Mouse (Mus musculus) hindbrain, embryonic 11.5 days (tissue): ENCODE results near the gene Tmem183a. TPM values are rescaled to one million over a fixed set of nuclear protein-coding genes. Genes with fewer than 3 reads are reported as not detected.

Source experiments
- ATAC-seq: fragments of 200-750 bp; cut with Nextera tagmentation; 2 replicates; pipeline ENCODE4 v1.8.0; 2017; ENCODE audit warnings: mild to moderate bottlenecking, moderate TSS enrichment, moderate library complexity; ENCODE audit not compliant: low FRiP score
- DNase-seq: peaks from one replicate; pipeline ENCODE4 v3.0.0-alpha.2; 2015; ENCODE audit warnings: low spot score
- H3K27ac ChIP-seq: fragments of 300-500 bp; sonication (generic); 2 replicates; pipeline ENCODE4 v1.5.1; 2014; ENCODE audit warnings: mild to moderate bottlenecking, low read depth, low read length
- H3K27me3 ChIP-seq: fragments of 300-500 bp; sonication (generic); 2 replicates; pipeline ENCODE4 v1.6.1; 2014; ENCODE audit warnings: mild to moderate bottlenecking, low read length, moderate library complexity, mixed read lengths; ENCODE audit not compliant: control insufficient read depth, insufficient read depth
- H3K36me3 ChIP-seq: fragments of 300-500 bp; sonication (generic); 2 replicates; pipeline ENCODE4 v1.6.1; 2014; ENCODE audit warnings: mild to moderate bottlenecking, low read length, moderate library complexity, mixed read lengths; ENCODE audit not compliant: control insufficient read depth, insufficient read depth
- H3K4me1 ChIP-seq: fragments of 300-500 bp; sonication (generic); replicated peaks from 2 replicates; pipeline ENCODE4 v1.6.1; 2014; ENCODE audit warnings: low read length, mixed read lengths; ENCODE audit not compliant: control insufficient read depth, insufficient read depth
- H3K4me2 ChIP-seq: fragments of 300-500 bp; sonication (generic); replicated peaks from 2 replicates; pipeline ENCODE4 v1.6.1; 2014; ENCODE audit warnings: mild to moderate bottlenecking, low read depth, low read length
- H3K4me3 ChIP-seq: fragments of 300-500 bp; sonication (generic); 2 replicates; pipeline ENCODE4 v1.5.1; 2014; ENCODE audit warnings: low read depth, low read length
- H3K9ac ChIP-seq: fragments of 300-500 bp; sonication (generic); 2 replicates; pipeline ENCODE4 v1.6.1; 2014; ENCODE audit warnings: low read depth, low read length
- H3K9me3 ChIP-seq: fragments of 300-500 bp; sonication (generic); 2 replicates; pipeline ENCODE4 v1.6.1; 2016; ENCODE audit warnings: low read length; ENCODE audit not compliant: control insufficient read depth
- WGBS: fragments of 180-500 bp; shearing (Covaris S2); extraction: QIAGEN DNeasy Blood & Tissue Kit; methylation state at CpG from one replicate; pipeline ENCODE4 v1.1.7; 2014; 5-methylcytosine and 5-hydroxymethylcytosine counted together
- polyA plus RNA-seq: library from polyadenylated mRNA; unstranded; fragments of >200 nt; fragmentation: Nextera tagmentation; extraction: Ambion mirVana; gene quantifications from 2 replicates; pipeline ENCODE4 v1.2.1, GENCODE M21; 2014

Gene Tmem183a
- polyA plus RNA-seq, 1 experiment from 2014 or later = 126 TPM

DNA sequence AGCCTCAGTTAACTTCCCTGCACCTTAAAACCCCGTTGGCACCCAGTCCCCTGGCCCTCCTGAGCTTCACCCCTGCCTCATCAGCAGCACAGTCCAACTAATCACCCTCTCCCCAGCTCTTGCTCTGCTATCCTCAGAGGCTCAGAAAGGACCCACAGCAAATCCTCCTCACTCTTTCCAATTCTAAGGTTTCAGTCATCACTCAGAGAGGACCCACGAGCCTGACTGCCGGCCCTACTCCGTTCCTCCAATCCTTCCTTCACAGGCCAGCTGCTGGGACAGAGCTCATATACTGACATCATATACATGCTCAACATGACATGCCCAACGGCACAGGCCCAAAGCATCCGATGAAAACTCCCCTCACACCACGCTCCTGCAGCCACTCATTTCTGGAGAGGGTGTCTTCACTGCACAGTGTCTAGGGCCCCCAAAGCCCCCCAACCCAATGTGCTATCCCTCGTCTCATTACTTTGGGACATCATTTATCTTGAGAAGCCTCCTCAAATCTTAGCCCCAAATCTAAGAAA, 18.9 kb downstream of the Tmem183a start:
- no peak for DNase-seq
- no peaks in the 10 kb centered on the region for H3K27me3 ChIP-seq
- no peak overlapping the region for H3K27ac ChIP-seq
- H3K9ac ChIP-seq = no peak overlapping the region
- no peak overlapping the region for H3K4me3 ChIP-seq
- peaks cover 8% of the 10 kb centered on the region; the same call in 1 of the 2 replicates for H3K36me3 ChIP-seq
- no peak for ATAC-seq
- 80% methylated on average over 8 of the region's 8 CpGs for WGBS
- no peak overlapping the region for H3K4me2 ChIP-seq
- no peaks in the 10 kb centered on the region for H3K9me3 ChIP-seq
- no peaks in the 10 kb centered on the region for H3K4me1 ChIP-seq

DNA sequence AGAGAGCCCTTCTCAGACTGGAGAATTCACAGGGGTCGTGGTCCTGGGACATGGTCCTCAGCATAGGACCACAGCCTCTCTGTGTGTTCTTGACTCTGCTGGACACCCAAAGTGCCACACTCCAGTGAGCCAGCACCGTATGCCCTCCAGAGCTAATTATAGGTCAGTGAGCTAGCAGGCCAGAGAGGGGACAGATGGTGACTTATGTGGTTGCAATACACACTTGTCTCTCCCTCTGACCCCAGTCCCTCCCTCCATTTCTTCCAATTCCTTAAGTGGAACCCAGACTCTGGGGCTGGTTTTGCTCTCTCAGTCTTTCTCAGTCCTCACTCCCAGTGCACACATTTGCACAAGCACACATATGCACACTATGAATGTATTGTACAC, 19.5 kb downstream of the Tmem183a start:
- H3K27ac ChIP-seq = no peak overlapping the region
- no peaks in the 10 kb centered on the region for H3K4me1 ChIP-seq
- peaks cover 5% of the 10 kb centered on the region; the same call in 1 of the 2 replicates for H3K36me3 ChIP-seq
- ATAC-seq (no peak), DNase-seq (no peak)
- no peak overlapping the region for H3K4me3 ChIP-seq
- H3K27me3 ChIP-seq = no peaks in the 10 kb centered on the region
- H3K4me2 ChIP-seq = no peak overlapping the region
- WGBS = 60% methylated on average over 2 of the region's 2 CpGs
- H3K9me3 ChIP-seq = no peaks in the 10 kb centered on the region
- H3K9ac ChIP-seq = no peak overlapping the region

DNA sequence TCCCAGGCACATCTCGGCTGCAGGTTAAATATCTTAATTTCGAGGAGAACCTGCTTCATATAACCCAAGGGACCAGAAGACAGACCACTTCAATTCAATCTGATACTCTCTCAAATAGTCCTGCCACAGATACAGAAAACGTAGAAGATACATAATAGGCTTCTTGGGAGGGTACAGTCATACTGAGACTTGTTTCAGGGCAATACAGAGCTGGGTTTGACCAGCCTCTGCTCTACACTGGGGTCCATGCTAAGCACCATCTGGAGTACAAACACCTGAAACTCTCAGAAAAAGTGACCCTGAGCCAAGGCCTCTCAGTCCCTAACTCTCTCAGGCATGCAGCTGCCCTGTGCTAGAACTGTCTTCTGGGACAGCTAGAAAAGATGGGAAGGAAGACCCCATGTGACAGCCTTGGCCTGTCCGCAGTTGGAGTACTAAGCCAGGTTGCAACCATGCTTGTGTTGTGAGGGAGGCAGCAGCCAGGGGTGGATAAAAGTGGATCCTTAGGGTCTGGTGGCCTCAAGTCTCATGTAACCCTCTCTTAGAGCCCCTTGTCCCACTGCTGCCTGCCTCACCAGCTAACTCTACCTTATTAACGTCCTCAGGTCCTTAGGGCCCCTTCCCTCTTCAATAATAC, 20.0 kb downstream of the Tmem183a start:
- no peak overlapping the region for H3K4me2 ChIP-seq
- H3K4me3 ChIP-seq = no peak overlapping the region
- H3K27ac ChIP-seq = no peak overlapping the region
- H3K27me3 ChIP-seq = no peaks in the 10 kb centered on the region
- H3K9ac ChIP-seq = no peak overlapping the region
- no peak for ATAC-seq
- DNase-seq = no peak
- no peaks in the 10 kb centered on the region for H3K9me3 ChIP-seq
- H3K4me1 ChIP-seq = no peaks in the 10 kb centered on the region
- peaks cover 5% of the 10 kb centered on the region; the same call in 1 of the 2 replicates for H3K36me3 ChIP-seq
- WGBS = 86% methylated on average over 5 of the region's 5 CpGs

GRCm38 (mm10) chr1:134339757-134340619, 21.8 kb downstream of the Tmem183a start:
- H3K4me1 ChIP-seq = no peaks in the 10 kb centered on the region
- no peak overlapping the region for H3K4me2 ChIP-seq
- H3K27ac ChIP-seq = no peak overlapping the region
- no peak overlapping the region for H3K9ac ChIP-seq
- no peak for DNase-seq
- H3K4me3 ChIP-seq = no peak overlapping the region
- no peaks in the 10 kb centered on the region for H3K27me3 ChIP-seq
- ATAC-seq = no peak
- H3K36me3 ChIP-seq = no peaks in the 10 kb centered on the region
- no peaks in the 10 kb centered on the region for H3K9me3 ChIP-seq
- 92% methylated on average over 18 of the region's 18 CpGs for WGBS

GRCm38 (mm10) chr1:134339162-134339561, 22.6 kb downstream of the Tmem183a start:
- ATAC-seq (no peak), DNase-seq (no peak)
- no peak overlapping the region for H3K27ac ChIP-seq
- H3K9ac ChIP-seq = no peak overlapping the region
- no peak overlapping the region for H3K4me3 ChIP-seq
- no peak overlapping the region for H3K4me2 ChIP-seq
- no peaks in the 10 kb centered on the region for H3K27me3 ChIP-seq
- H3K36me3 ChIP-seq = no peaks in the 10 kb centered on the region
- no peaks in the 10 kb centered on the region for H3K9me3 ChIP-seq
- no peaks in the 10 kb centered on the region; the same call in 1 of the 2 replicates for H3K4me1 ChIP-seq
- 86% methylated on average over 7 of the region's 7 CpGs for WGBS

DNA sequence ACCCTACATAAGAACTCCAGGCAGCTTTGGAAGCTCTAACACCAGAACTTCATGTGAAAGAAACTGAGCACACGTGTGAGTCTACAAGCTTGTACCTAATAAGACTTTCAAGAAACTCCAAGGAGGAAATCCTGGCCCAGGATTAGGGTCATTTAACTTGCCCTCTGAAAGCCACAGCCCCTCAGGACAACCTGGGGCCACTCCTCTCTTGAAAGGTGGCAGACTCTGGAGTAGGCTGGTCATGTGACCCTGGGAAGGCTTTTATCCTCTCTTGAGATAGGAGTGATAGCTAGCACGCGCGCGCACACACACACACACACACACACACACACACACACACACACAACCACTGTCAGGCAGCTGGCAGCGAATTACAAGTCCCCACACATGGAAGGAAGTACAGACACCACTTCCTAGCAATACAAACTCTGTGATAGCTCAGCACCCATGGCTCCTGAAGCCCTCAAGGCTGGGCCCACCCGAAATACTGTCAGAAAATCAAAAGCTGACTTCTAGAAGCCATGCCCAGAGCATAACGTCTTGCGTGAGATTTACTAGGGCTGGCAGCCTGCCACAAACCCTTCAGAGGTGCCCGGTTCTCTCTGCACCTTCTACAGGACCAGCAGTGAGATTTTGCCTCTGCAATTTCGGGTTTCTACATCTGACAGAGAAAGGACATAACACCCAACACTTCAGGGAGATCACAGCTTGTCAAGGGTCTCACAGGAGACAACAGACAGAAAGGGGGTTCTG, 24.6 kb downstream of the Tmem183a start:
- H3K9me3 ChIP-seq = no peaks in the 10 kb centered on the region
- 89% methylated on average over 11 of the region's 11 CpGs for WGBS
- H3K4me3 ChIP-seq = no peak overlapping the region
- H3K36me3 ChIP-seq = no peaks in the 10 kb centered on the region
- H3K9ac ChIP-seq = no peak overlapping the region
- no peak overlapping the region for H3K4me2 ChIP-seq
- no peak overlapping the region for H3K27ac ChIP-seq
- H3K27me3 ChIP-seq = no peaks in the 10 kb centered on the region
- no peaks in the 10 kb centered on the region; the same call in 1 of the 2 replicates for H3K4me1 ChIP-seq
- DNase-seq (no peak), ATAC-seq (no peak)

DNA sequence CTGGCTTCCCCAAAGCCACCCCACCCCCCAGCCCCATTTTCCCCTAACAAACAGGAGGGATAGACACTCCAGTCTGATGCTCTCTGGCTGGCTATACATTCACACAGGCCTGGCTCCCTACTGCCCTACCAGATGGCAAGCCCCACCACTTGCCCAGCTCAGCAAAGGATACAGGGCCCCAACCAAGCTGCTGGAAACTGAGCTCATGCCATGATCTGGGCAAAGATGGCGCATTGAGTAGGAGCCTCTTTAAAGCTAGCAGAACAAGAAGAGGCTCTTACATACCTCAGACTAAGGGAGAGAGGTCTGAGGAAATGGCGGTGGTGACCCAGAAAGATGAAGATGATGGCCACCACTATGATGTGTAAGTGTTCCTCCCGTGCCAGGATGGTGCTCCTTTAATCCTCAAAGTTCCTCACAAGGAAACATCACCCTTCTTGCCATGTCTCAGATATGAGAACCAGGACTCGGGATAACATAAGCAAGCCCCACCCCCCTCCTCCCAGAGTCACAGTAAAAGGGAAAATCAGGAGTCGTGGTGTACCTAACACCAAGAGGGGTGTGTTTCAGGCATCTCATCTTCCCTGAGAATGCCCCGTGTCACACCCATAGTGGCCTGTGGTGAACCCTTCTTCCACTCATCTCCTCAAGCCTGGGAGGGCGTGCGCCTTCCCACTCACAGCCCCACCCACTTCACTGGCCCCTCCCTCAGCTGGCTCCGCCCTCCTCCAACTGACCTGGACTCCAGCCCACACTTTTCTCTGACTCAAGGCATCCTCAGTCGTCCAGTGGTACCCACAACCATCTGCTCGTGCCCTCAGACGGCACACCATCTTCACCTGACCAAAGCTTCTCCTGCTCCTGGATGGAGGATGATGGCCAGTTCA, 25.6 kb downstream of the Tmem183a start:
- no peak for ATAC-seq
- H3K9ac ChIP-seq = no peak overlapping the region
- 85% methylated on average over 12 of the region's 12 CpGs for WGBS
- H3K9me3 ChIP-seq = no peaks in the 10 kb centered on the region
- no peak for DNase-seq
- H3K27ac ChIP-seq = no peak overlapping the region
- H3K4me3 ChIP-seq = no peak overlapping the region
- H3K36me3 ChIP-seq = no peaks in the 10 kb centered on the region
- H3K4me1 ChIP-seq = no peaks in the 10 kb centered on the region; the same call in 1 of the 2 replicates
- no peaks in the 10 kb centered on the region for H3K27me3 ChIP-seq
- H3K4me2 ChIP-seq = no peak overlapping the region
